Mouse (Mus musculus) ovary, postnatal 14 days (tissue): ENCODE results near the gene Ephb2.
A peak's percentile ranks its signal among the peaks of the same experiment; 100 is the strongest.

Experiments
- DNase-seq: peaks from one replicate; pipeline ENCODE4 v3.0.0; 2022; ENCODE audit warnings: low spot score

Gene Ephb2

DNA sequence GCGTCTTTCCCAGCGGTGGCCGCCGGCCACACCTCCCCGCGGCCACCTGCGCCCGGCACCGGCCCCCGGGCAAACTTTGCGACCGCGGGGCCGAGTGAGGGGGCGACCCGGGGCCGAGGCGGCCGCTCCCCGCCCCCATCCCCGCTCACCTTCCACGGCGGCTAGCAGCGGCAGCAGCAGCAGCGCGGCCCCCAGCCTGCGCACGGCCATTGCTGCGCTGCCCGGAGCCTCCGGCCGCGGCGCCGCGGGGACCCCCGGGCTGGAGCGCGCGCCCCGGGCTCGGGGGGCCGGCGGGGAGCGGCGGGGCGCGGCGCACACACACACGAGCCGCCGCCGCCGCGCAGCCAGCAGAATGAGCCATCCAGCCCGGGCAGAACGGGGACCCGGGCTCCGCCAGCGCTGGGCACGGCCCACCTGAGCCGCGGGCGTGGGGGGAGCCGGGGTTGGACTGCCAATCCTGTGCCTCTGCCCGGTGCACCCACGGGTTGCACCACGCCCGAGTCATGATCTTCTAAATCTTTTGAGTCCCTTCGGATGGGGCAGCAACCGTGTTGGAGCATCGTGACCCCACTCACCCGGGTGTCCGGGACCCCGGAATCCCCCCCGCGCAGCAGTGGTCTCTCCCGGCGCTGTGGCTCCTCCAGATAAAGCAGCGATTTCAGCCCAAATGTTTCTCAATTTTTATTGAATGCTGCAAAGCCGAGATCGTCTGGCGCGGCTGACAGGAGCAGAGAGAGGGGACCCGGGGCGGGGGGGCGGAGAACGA lies at the start of gene Ephb2:
Gene Ephb2, minus strand, starts transcription at position 368 of the 766 bp plus-strand sequence.
- peak; percentile 76 for DNase-seq

DNA sequence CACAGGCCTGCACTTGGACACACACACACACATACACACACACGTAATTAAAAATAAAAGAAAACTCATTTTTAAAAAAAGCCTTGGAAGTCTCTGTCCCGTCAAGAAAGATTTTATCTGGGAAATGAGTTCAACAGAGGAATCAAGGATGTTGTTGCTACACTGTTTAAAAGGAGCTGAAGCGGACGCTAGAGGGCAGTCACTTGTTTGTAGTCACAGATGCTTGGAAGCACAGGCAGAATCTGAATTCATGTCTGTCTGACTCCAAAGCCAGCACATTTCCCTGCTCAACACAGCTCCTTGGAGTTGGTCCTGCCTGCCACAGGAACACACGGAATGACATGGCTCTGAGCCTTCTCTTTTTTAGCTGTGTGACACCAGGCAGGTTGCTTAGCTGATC lies 42.8 kb upstream of the Ephb2 start:
- no peak for DNase-seq

DNA sequence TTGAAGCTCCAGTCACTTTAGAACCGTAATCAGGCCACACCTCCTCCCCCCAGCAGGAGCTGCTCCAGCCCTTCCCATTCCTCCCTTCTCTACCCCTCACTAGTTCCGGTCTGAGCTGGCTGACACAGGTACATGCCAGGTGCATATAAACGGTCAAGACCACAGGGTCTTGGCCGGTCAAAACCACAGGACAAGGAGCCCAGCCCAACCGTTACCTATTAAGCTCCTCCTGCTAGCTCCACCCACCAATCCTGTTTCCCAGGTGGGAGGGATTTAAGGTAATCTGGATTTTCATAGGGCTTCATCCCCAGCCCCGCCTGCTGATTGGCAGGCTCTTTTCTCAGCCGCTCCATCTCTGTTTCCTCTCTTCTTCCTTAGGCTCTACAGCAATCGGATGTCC lies 42.4 kb upstream of the Ephb2 start:
- no peak for DNase-seq

DNA sequence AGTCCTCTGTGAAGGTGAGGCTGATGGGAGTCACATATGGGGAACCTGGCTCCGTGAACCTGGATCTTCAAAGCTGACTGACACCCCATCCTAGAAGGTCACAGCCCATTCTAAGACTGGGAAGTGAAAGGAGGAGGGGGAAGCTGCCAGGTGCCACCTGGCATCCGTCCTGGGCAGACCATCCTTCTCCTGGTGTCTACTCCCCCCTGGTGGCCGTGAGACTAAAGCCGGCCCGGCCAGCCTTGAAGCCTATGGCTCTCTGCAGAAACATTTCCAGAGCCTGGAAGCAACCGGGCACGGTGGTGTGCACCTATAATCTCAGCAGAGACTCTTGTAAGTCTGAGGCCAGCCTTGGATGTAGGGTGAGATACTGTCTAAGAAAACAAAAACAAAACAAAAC lies 41.2 kb upstream of the Ephb2 start:
- peak; percentile 62 for DNase-seq

DNA sequence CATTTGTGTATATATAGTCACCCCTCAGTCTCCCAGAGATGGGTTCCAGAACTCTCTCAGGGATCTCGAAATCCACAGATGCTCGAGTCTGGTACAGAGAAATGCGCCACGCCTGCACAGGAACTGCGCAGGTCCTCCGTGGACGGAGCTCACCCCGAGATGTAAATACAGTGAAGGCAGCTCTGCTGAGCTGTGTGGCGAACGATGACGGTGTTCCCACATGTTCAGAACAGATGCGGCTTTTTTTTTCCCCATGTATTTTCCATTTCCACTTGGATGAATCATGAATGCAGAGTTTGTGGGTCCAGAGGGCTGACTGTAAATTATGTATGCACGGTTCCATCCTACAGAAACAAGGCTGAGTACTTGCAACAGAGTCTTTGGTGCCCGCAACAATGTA lies 39.2 kb upstream of the Ephb2 start:
- DNase-seq = no peak

DNA sequence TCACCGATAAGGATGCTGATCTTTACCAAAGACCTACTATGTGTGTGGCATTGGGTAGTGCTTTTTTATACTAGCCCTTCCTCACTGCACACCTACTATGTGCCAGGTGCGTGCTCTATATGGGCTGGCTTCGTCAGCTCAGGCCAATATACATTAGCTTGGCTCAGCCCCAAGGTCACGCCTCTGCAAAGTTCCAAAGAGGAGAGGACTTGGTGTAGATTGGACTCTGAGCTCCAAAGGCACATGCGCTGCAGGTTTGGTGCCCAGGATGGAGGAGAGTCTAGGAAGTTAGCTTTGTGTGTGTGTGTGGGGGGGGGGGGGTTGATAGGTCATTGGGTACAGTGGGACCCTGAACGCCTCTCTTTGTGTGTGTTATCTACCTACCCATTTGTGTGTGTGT lies 32.6 kb upstream of the Ephb2 start:
- no peak for DNase-seq

DNA sequence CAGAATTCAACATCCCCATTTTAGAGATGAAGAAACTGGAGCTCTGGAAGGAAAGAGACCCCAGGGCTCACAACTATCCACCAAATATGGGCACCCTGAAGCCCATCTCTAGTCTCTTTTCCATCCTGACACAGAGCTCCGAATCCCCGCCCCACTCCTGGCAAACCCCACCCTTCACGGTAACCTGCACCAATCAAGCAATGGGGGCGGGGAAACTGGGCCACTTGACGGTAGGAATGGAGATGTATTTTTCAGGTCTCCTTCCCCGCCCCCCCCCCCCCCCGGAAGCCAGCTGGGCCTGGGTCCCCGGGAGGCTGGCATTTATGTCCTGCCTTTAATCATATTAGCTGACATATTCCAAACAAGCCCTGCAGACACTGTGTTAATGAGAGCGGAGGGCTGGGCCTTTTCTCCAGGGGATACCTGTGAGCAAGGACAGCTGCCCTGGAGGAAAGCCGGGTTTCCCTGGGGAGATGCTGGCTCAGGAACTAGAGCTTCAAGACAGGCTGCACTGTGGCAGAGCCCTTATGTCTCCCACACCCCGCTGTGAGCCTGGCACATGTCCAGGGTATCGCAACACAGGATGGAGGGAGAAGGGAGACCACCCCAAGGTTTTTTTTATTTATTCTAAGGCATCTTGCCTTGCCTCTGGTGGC lies 32.0 kb upstream of the Ephb2 start:
- DNase-seq = no peak

DNA sequence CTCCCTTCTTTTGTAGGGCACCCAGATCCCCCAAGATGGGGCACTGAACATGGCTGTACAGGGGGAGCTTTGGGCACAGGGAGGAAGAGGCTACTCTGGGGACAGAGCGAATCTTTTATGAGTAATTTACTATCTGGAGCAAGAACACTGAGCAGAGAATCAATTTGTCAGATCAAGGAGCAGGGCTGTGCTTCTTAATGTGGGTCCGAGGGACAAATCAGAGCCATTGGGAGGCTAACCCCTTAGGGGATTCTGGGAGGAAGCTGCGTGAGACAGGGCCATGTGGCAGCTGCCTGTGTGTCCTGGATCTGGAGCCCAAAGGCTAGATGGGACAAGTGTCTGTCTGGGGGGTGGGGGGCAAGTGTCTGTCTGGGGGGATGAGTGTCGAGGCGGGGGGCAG lies 29.7 kb upstream of the Ephb2 start:
- no peak for DNase-seq

DNA sequence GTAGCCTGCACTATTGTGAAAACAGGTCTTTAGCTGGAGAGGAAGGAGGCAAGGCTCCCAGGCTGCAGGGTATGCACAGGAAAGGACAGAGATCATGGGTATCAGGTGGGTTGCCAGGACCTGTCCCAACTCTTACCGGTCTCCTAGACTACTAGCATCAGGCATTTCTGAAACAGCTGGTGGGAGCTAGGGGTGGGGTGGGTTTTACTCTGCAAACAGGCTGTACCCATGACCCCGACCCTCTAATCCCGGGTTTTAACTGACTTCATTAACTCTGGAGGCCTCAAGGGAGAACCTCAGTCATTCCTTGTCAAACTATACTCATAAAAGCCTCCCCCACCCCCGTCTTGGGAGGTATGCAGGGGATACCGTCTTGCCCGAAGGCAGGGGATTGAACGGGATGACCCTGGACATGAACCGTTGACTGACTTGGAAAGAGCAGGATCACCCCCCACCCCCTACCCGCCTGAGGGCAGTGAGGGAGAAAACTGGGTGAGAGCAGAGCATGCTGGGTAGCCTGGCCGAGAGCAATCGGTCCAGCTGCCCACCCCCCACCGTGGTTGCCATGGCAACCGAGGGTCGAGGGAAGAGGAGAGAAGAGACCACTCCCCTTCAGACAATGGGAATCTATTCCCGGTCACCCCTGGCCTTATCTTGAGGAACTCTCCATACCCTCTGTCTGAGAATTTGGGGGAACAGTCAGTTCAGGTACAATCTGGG lies 29.1 kb upstream of the Ephb2 start:
- DNase-seq = no peak

DNA sequence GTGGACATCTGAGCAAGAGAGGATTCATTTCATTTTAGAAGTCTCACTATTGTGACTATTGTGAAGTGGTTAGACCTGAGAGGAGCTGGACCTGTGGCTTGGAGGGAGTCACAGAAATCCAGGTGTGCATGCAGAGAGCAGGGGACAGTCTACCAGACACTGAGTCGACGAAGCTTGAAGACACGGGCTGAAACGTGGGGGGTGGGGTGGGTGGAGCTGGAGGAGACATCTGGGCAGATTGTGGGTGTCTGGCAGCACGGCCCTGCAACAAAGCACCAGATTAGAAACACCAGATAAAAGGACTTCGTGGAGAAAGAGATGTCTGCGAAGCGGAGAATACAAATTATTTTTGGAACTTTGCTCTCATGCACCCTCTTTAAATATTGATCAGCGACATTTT lies 27.7 kb upstream of the Ephb2 start:
- no peak for DNase-seq

DNA sequence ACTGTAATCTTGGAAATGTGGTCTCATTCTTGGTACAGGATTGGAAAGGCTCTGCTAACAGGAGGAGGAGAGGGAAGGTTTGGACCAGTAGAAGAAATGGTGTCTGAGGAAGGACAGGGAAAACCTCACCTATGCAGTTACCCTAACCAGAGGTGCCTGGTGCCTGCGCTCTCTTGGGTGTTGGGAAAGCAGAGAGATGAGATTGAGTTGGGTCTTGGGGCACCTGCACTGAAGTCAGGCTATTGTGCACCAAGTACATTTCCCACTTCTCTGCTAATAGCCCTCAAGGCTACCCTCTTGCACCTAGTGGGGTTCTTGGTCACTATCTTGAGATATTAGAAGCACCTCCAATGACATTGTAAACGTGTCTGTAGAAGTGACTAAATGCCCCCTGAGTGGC lies 26.6 kb upstream of the Ephb2 start:
- DNase-seq = no peak

DNA sequence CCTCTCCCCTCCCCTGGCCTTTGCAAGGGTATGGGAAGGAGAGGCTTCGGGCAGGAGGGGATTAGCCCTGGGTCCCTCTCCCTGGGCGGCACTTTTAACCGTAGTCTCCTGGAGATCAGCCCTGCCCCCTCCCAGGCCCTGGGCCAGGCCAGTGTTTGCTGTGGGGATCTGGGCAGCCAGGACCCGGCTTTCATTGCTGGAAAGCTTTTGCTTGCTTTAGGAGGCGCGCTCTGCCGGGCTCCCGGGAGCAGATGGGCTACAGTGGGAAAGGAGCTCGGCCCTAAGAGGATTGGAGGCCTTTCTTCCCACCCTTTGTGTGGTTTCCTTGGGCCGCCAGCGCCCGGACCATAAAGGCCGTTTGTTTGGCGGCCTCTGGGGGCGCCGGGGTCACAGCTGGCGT lies 26.0 kb upstream of the Ephb2 start:
- no peak for DNase-seq

DNA sequence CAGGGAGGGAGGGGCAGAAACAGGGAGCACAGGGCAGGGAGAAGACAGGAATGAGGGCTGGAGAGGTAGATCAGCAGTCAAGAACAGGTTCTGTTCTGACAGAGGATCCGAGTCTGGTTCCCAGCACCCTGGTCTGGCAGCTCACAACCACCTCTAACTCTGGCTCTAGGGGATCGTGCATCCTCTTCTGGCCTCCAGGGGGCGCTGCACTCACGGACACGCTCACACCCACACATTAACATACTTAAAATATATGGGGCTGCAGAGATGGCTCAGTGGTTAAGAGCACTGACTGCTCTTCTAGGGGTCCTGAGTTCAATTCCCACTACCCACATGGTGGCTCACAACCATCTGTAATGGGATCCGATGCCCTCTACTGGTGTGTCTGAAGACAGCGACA lies 24.2 kb upstream of the Ephb2 start:
- DNase-seq = no peak

DNA sequence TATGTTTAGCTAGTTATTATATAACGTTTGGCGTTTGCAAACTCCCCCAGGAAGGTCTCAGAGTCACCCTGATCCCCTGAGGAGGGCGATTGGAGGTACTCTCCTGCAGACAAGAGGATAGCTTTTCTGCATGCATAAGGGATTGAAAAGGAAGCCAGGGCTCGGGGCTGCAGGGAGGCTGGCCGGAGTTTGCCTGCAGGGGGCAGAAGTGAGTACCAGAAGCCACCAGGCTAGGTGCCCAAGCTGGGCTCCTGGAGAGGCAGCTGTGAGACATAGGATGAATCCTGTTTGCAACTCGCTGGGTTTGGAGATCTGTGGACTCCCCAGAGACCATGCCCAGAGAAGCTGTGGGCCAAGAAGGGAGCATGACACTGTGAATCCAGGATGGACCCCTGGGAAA lies 19.3 kb upstream of the Ephb2 start:
- DNase-seq = no peak

DNA sequence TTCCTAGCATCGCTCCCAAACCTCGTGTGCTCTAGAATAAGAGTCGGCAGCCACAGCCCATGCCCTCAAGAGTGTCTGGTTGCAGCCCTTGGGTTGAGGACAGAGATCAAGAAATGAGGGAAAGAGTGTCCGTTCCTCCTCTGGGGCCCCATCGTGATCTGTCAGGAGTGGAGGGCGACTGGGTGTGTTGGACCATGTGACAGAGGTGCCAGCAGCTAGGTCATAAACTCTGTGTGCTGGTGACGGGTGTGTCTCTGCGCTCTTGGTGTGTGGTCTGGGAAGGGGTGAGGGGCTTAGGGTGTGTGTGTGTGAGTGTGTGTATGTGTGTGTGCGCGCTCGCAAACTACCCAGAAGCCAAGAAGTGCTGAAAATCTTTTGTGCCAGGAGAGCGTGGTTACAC lies 17.2 kb upstream of the Ephb2 start:
- DNase-seq = no peak

DNA sequence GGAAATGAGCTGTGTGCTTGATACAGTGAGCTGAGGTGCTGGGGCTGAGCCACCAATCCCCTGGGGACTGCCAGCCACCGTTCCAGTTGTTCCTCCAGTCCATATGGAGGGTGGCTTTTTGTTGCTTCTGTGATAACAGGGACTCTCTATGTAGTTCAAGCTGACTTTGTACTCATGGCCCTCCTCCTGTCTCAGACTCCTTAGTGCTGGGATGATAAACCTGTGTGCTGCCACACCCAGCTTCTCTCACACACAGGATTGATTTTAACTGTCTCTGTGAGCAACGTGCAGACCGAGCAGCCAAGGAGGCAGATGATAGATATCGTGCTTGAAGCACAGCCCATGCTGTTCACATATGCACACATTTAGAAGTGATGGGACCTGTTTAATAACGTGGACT lies 16.3 kb upstream of the Ephb2 start:
- DNase-seq = no peak

DNA sequence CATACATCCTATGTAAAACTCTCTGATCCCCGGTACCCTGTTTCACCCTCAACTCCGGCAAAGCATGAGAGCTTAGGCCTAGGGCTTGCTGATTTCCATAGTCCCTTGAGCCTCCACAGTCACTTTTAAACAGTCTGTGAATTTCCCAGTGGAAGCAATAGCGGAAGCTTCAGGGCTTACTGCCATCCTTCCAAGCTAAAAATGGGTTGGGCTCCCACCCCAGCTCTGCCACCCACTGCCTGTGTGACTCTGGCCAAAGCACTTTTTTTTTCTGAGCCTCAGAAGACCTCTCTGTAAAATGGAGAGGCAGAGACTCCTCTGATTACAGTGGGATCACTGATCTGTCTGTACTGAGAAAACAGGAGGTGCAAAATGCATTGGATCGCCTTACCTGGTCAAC lies 12.8 kb upstream of the Ephb2 start:
- no peak for DNase-seq

DNA sequence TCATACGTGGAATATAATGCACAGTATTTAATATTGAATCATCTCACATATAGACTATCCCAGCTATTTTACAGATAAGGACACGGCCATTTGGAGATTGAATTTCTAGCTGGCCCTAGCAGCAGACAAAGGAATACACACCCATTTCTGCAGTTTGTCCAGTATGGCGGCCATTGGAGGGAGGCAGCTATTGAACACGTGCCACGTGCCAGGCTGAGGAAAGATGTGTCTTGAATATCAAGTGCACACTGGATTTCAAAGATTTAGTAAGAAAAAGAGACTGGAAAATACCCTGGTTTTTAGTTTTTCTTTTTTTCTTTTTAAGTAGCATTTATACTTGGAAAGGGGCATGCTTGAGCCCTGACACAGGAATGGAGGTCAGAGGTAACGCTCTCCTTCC lies 11.4 kb upstream of the Ephb2 start:
- no peak for DNase-seq

DNA sequence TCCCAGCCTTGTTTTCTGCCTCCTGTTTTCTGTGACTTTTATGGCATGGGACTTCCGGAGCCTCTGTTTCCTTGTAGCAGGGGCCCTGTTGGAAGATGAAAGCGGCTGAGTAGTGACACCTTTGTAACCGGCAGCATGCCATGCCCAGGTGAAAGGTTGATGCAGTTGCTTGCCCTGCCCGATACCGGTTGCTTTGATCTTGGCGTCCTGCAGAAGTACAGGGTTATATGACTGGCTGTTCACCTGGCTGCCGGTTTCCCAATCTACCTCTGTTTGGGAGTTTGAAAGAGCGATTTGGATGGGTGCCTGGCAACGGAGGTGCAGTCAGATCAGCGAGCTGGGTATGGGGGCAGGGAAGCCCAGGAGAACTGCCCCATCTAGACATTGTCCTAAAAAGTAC lies 7.0 kb upstream of the Ephb2 start:
- no peak for DNase-seq

DNA sequence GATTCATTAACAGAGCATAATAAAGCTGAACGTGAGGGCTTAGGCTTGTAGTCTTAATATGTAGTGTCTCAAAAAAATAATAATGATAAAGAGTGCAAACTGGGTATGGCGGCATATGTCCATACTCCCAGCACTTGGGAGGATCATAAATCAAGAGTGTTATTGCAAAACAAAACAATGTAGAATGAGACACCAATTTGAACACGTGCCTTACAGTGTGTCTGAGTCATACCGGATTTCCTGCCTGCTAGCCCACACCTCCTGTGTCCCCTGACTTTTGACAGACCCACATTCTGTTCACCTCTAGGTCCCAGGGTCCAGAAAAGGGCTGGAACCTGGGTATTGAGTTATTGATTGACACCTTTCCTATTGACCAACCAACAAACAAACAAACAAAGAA lies 6.2 kb upstream of the Ephb2 start:
- no peak for DNase-seq

DNA sequence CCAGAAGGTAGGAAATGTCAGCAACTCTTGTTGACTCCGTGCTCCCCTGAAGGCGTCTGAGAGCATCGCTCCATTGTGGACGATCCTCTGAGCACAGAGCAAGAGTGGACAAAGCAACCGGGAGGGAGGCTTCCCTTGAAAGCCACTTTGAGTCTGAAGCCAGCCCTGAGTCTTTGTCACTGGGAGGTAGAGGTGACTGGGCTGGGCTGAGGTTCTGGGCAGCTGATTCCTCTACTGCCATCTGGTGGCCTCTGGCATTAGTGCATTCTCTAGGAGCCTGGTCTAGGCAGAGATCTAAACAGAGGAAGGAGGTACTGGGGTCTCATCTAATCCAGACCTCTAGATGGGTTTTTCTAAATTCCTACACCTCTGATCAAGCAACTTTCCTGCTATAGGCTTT lies 5.3 kb upstream of the Ephb2 start:
- peak; percentile 86 for DNase-seq

DNA sequence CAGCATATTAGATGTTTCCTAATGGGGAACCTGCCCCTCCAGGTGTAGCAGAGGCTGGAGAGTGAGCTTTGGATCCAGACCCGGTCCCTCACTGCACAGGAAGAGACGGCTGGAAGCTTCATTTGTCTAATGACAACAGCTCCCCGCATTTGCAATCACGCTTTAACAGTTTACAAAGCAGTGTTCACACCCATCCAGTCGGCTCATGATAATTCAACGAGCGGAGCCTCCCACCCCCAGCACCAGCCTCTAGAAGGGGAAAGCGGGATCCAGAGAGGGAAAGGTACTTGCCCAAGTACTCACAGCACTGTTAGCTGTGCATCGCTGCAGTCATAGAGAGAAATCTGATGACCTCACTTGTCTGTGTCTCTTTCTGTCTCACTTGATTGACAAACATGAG lies 2.7 kb upstream of the Ephb2 start:
- no peak for DNase-seq

DNA sequence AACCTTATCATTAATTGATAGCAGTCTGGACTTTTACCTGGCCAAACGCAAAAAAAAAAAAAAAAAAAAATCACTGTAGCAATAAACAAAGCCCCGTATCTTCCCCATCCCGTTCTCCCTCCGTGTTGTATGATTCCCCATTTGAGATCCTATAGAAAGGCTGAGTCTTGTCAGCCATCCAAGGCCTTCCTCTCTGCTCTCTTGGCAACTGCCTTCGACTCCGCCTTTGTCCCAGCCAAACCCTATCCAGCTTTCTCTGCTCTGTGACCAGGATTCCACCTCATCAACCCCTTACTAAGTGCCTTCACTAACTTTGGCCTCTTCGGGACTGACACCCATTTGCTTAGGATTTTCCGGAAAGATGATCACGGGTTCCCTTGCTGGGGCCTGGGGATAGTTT lies 2.2 kb upstream of the Ephb2 start:
- DNase-seq = no peak
